Mouse (Mus musculus): ENCODE data around the gene Fen1. TPM values are rescaled to one million over a fixed set of nuclear protein-coding genes. Genes with fewer than 3 reads are reported as not detected.

Fen1 gene
- polyA plus RNA-seq, 1 experiment from 2014 or later, result 69.6 TPM

- no peak overlapping the region for H3K9ac ChIP-seq
- H3K4me1 ChIP-seq, result peaks cover 22% of the 10 kb centered on the region
- H3K27ac ChIP-seq, result no peak overlapping the region
- H3K9me3 ChIP-seq, result no peaks in the 10 kb centered on the region
- H3K4me3 ChIP-seq, result no peak overlapping the region
- ATAC-seq (ENCODE audit: low FRiP score, low read depth), result no peak
- H3K27me3 ChIP-seq (replicated peaks), result no peaks in the 10 kb centered on the region
- WGBS, result 80% methylated on average over 10 of the region's 10 CpGs
- H3K4me2 ChIP-seq (replicated peaks), result no peak overlapping the region
- H3K36me3 ChIP-seq, result peaks cover 86% of the 10 kb centered on the region
These were observed 15.6 kb downstream of the Fen1 start for GRCm38 (mm10) chr19:10188281-10188811.

GRCm38 (mm10) chr19:10186569-10186968 lies 17.4 kb downstream of the Fen1 start:
- no peak overlapping the region for H3K4me3 ChIP-seq
- ATAC-seq (ENCODE audit: low FRiP score, low read depth), result no peak
- peaks cover 22% of the 10 kb centered on the region for H3K4me1 ChIP-seq
- no peak overlapping the region for H3K9ac ChIP-seq
- no peaks in the 10 kb centered on the region for H3K9me3 ChIP-seq
- 95% methylated on average over 8 of the region's 8 CpGs for WGBS
- no peak overlapping the region for H3K4me2 ChIP-seq (replicated peaks)
- H3K27me3 ChIP-seq (replicated peaks), result no peaks in the 10 kb centered on the region
- peaks cover 68% of the 10 kb centered on the region for H3K36me3 ChIP-seq
- H3K27ac ChIP-seq, result no peak overlapping the region

GRCm38 (mm10) chr19:10185876-10186275 lies 18.1 kb downstream of the Fen1 start:
- Histone ChIP-seq H3K4me1 (peaks cover 22% of the 10 kb centered on the region), H3K27ac (no peak overlapping the region), H3K36me3 (peaks cover 61% of the 10 kb centered on the region), H3K9ac (peak overlapping the region; percentile 3; the same call in 1 of the 2 replicates), H3K4me2 (replicated peaks) (peak overlapping the region; percentile 91; the same call in 1 of the 2 replicates), H3K4me3 (no peak overlapping the region), H3K27me3 (replicated peaks) (no peaks in the 10 kb centered on the region), H3K9me3 (no peaks in the 10 kb centered on the region)
- 98% methylated on average over 3 of the region's 3 CpGs for WGBS
- ATAC-seq (ENCODE audit: low FRiP score, low read depth), result no peak

- Histone ChIP-seq H3K27me3 (replicated peaks) (no peaks in the 10 kb centered on the region), H3K4me1 (peaks cover 22% of the 10 kb centered on the region), H3K36me3 (peaks cover 43% of the 10 kb centered on the region), H3K4me2 (replicated peaks) (peak overlapping the region; percentile 91), H3K4me3 (peak overlapping the region; percentile 61), H3K27ac (peak overlapping the region; percentile 32; the same call in 1 of the 2 replicates), H3K9me3 (no peaks in the 10 kb centered on the region), H3K9ac (peak overlapping the region; percentile 96)
- WGBS, result 9% methylated on average over 12 of the region's 12 CpGs
- no peak for ATAC-seq (ENCODE audit: low FRiP score, low read depth)
These were observed 19.9 kb downstream of the Fen1 start for GRCm38 (mm10) chr19:10184096-10184495.

GRCm38 (mm10) chr19:10183299-10183983 lies 20.5 kb downstream of the Fen1 start:
- Histone ChIP-seq H3K9me3 (no peaks in the 10 kb centered on the region), H3K4me2 (replicated peaks) (peak overlapping the region; percentile 91), H3K4me1 (peaks cover 22% of the 10 kb centered on the region), H3K27me3 (replicated peaks) (no peaks in the 10 kb centered on the region), H3K27ac (peak overlapping the region; percentile 83), H3K36me3 (peaks cover 36% of the 10 kb centered on the region), H3K4me3 (peak overlapping the region; percentile 61), H3K9ac (peak overlapping the region; percentile 96)
- ATAC-seq (ENCODE audit: low FRiP score, low read depth), result peak; percentile 88
- WGBS, result 1% methylated on average over 35 of the region's 35 CpGs

GRCm38 (mm10) chr19:10182670-10183298 lies 21.2 kb downstream of the Fen1 start, which contains the start of gene Fads1:
Fads1 (plus strand) TSS chr19:10182888.
- peak within 1 kb of the TSS; percentile 91 for H3K4me2 ChIP-seq (replicated peaks)
- peak; percentile 97 for ATAC-seq (ENCODE audit: low FRiP score, low read depth)
- under 1% methylated on average over 70 of the region's 70 CpGs for WGBS

GRCm38 (mm10) chr19:10182142-10182541 lies 21.8 kb downstream of the Fen1 start:
- no peaks in the 10 kb centered on the region for H3K9me3 ChIP-seq
- no peak overlapping the region for H3K27ac ChIP-seq
- 38% methylated on average over 7 of the region's 7 CpGs for WGBS
- ATAC-seq (ENCODE audit: low FRiP score, low read depth), result no peak
- H3K4me2 ChIP-seq (replicated peaks), result peak overlapping the region; percentile 91
- peak overlapping the region; percentile 61 for H3K4me3 ChIP-seq
- H3K4me1 ChIP-seq, result peaks cover 22% of the 10 kb centered on the region
- H3K27me3 ChIP-seq (replicated peaks), result no peaks in the 10 kb centered on the region
- no peak overlapping the region for H3K9ac ChIP-seq
- peaks cover 24% of the 10 kb centered on the region for H3K36me3 ChIP-seq

More at GRCm38 (mm10) chr19:10182670-10183298, 21.2 kb downstream of the Fen1 start, which contains the start of gene Fads1:
- peak within 1 kb of the TSS; percentile 83 for H3K27ac ChIP-seq
- no peaks in the 10 kb centered on the region for H3K9me3 ChIP-seq
- peak within 1 kb of the TSS; percentile 61 for H3K4me3 ChIP-seq
- H3K9ac ChIP-seq, result peak within 1 kb of the TSS; percentile 96
- no peaks in the 10 kb centered on the region for H3K27me3 ChIP-seq (replicated peaks)
- H3K4me1 ChIP-seq, result peaks cover 22% of the 10 kb centered on the region
- peaks cover 30% of the 10 kb centered on the region for H3K36me3 ChIP-seq

- Histone ChIP-seq H3K4me3 (no peak overlapping the region), H3K4me2 (replicated peaks) (no peak overlapping the region), H3K4me1 (peaks cover 22% of the 10 kb centered on the region), H3K9me3 (no peaks in the 10 kb centered on the region), H3K36me3 (peaks cover 14% of the 10 kb centered on the region), H3K27me3 (replicated peaks) (no peaks in the 10 kb centered on the region), H3K27ac (no peak overlapping the region), H3K9ac (no peak overlapping the region)
- WGBS, result 93% methylated on average over 7 of the region's 7 CpGs
- ATAC-seq (ENCODE audit: low FRiP score, low read depth), result no peak
These were observed 22.7 kb downstream of the Fen1 start for GRCm38 (mm10) chr19:10181225-10181624.

GRCm38 (mm10) chr19:10176941-10177372 lies 27.0 kb downstream of the Fen1 start:
- H3K4me3 ChIP-seq, result no peak overlapping the region

GRCm38 (mm10) chr19:10176477-10176876 lies 27.5 kb downstream of the Fen1 start:
- no peak overlapping the region for H3K9ac ChIP-seq
- no peaks in the 10 kb centered on the region for H3K36me3 ChIP-seq
- WGBS, result 78% methylated on average over 1 of the region's 1 CpGs
- no peak overlapping the region for H3K4me2 ChIP-seq (replicated peaks)
- no peak overlapping the region for H3K4me3 ChIP-seq
- no peak for ATAC-seq (ENCODE audit: low FRiP score, low read depth)
- H3K4me1 ChIP-seq, result no peaks in the 10 kb centered on the region
- H3K9me3 ChIP-seq, result no peaks in the 10 kb centered on the region
- no peak overlapping the region for H3K27ac ChIP-seq
- no peaks in the 10 kb centered on the region for H3K27me3 ChIP-seq (replicated peaks)

More at GRCm38 (mm10) chr19:10176941-10177372, 27.0 kb downstream of the Fen1 start:
- ATAC-seq (ENCODE audit: low FRiP score, low read depth), result no peak
- Histone ChIP-seq H3K27me3 (replicated peaks) (no peaks in the 10 kb centered on the region), H3K9me3 (no peaks in the 10 kb centered on the region), H3K4me2 (replicated peaks) (no peak overlapping the region), H3K9ac (no peak overlapping the region), H3K27ac (no peak overlapping the region), H3K36me3 (no peaks in the 10 kb centered on the region), H3K4me1 (no peaks in the 10 kb centered on the region)
- WGBS, result 65% methylated on average over 7 of the region's 7 CpGs

GRCm38 (mm10) chr19:10174956-10175355 lies 29.0 kb downstream of the Fen1 start:
- Histone ChIP-seq H3K4me1 (no peaks in the 10 kb centered on the region), H3K27me3 (replicated peaks) (no peaks in the 10 kb centered on the region), H3K36me3 (no peaks in the 10 kb centered on the region), H3K9ac (no peak overlapping the region), H3K4me2 (replicated peaks) (no peak overlapping the region), H3K9me3 (no peaks in the 10 kb centered on the region), H3K4me3 (no peak overlapping the region), H3K27ac (no peak overlapping the region)
- ATAC-seq (ENCODE audit: low FRiP score, low read depth), result no peak
- WGBS, result 84% methylated on average over 4 of the region's 4 CpGs

GRCm38 (mm10) chr19:10173844-10174539 lies 30.0 kb downstream of the Fen1 start:
- Histone ChIP-seq H3K4me1 (no peaks in the 10 kb centered on the region), H3K4me3 (no peak overlapping the region), H3K27me3 (replicated peaks) (no peaks in the 10 kb centered on the region), H3K4me2 (replicated peaks) (no peak overlapping the region), H3K27ac (no peak overlapping the region), H3K9ac (no peak overlapping the region), H3K9me3 (no peaks in the 10 kb centered on the region), H3K36me3 (no peaks in the 10 kb centered on the region)
- no peak for ATAC-seq (ENCODE audit: low FRiP score, low read depth)
- whole genome bisulfite sequencing, result 93% methylated on average over 7 of the region's 7 CpGs

All from neural tube, embryonic 12.5 days (tissue).